Mouse (Mus musculus) embryonic stem cell, embryonic (primary cell): ENCODE results near the gene Wdr83.

Source experiments
- CTCF ChIA-PET, 4 experiments: fragments of 300-600 bp in 2 of 4; fragments of 350-600 bp in 2 of 4; sonication (Branson Sonifier 250); formaldehyde crosslinking; loops; one replicate each; lab custom pipeline; 2022; ENCODE audit warnings: inconsistent platforms in 2 of 4; lab: Charles Lee
- POLR2A ChIA-PET, 4 experiments: fragments of 300-600 bp in 2 of 4; fragments of 350-600 bp in 2 of 4; sonication (Branson Sonifier 250); formaldehyde crosslinking; loops; one replicate each; lab custom pipeline; 2022; ENCODE audit warnings: antibody characterized with exemption in 4 of 4, inconsistent platforms in 1 of 4; lab: Charles Lee

Gene Wdr83

DNA sequence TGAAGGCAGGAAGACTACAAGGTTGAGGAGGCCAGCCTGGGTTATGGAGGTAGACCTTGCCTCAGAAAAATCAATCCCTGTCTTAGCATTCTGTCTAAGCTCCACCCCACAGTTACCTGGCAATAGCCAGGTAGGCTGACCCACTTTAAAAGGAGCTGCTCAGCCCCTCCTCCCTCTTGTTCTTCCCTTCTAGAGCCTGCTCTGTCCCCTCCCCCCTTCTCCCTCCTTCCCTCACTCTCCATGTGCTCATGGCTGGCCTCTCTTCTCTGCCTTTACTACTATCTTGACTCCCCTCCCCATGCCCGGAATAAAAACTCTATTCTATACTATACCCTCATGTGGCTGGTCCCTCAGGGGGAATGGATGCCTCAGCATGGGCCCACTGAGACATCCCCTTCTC is 47.2 kb downstream of the Wdr83 start:
- POLR2A ChIA-PET: interaction anchor here in 3 of 4 experiments (0.6 to 21.3 kb wide), 24 partner anchors 9 to 187 kb away, joined by 3 to 488 read pairs (median 14); partner anchors contain the start of genes Dhps (in 3 of the 3), Asna1 (in 2 of the 3), Calr (in 2 of the 3) and Junb (in 2 of the 3)
- CTCF ChIA-PET: interaction anchor here in 3 of 4 experiments (0.9 to 1.4 kb wide), 3 partner anchors 21 to 60 kb away, joined by 4 to 6 read pairs (median 5); no protein-coding TSS in a partner anchor

DNA sequence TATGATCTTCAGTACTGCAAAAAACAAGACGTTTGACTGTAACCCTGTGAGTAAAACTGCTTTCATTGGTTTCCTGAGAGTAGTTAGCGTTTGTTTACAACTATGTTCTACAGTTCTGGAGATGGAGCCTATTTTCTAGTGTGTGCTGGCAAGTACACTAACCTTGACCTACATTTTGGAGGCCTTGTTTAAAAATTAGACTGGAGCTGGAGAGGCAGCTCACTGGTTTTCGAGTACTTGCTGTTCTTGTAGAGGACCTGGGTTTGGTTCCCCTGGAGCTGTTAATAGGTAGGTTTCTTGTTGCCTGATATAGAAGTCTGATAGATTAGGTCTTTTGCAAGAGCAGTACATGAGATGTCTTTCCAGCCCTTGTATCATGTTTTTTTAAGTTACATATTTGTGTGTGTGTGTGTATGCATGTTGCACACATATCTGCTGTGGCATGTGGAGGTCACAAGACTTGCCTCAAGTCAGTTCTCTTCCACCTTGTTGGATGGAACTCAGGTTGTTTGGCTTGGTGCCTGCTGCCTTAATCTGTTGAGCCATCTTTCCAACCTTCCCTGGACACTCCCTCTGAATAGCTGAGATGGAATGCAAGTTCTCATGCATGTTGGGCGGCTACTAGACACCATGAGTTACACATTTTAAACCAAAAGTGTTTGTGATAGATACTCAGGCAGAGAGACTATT is 48.3 kb downstream of the Wdr83 start:
- CTCF ChIA-PET: interaction anchor here in 1 of 4 experiments (1.6 kb wide), 1 partner anchor 59 kb away, joined by 3 read pairs; no protein-coding TSS in a partner anchor

GRCm38 (mm10) chr8:85029271-85029670 is 51.8 kb downstream of the Wdr83 start:
- POLR2A ChIA-PET: interaction anchor here in 3 of 4 experiments (0.6 to 21.2 kb wide), 21 partner anchors 8 to 126 kb away, joined by 3 to 488 read pairs (median 3); partner anchors contain the start of genes Dhps (in 3 of the 3), Best2 (in 2 of the 3), Tnpo2 (in 2 of the 3) and Wdr83os (in 2 of the 3)
- CTCF ChIA-PET: interaction anchor here in 1 of 4 experiments (1.0 kb wide), 1 partner anchor 16 kb away, joined by 3 read pairs; no protein-coding TSS in a partner anchor

More for the DNA sequence above, 48.3 kb downstream of the Wdr83 start:
- POLR2A ChIA-PET: interaction anchor here in 3 of 4 experiments (0.6 to 21.2 kb wide), 18 partner anchors 9 to 276 kb away, joined by 3 to 488 read pairs (median 6); partner anchors contain the start of genes Dhps (in 2 of the 3), Best2 (in 1 of the 3), Calr (in 1 of the 3) and Hook2 (in 1 of the 3)

DNA sequence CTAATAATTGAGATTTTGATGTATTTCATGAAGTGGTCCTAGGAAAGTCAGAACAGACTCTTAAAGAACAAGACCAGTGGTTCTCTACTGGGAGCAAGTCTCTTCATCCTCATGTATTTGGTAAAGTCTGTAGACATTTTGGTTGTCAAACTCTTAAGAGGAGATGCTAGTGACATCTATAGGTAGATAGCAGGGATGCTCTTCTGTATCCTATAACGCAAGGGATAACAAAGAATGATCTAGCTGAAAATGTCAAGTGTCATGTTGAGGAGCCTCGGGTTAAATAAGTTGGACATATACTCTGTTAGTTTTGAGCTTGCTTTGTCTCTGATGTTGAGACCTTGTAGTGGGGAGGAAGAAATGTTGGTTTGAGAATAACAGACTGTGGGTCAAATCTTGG is 53.2 kb downstream of the Wdr83 start:
- ChIA-PET POLR2A (interaction anchor here (0.6 to 21.2 kb wide), 13 partner anchors 9 to 52 kb away, joined by 3 to 488 read pairs (median 9); partner anchors contain the start of genes Tnpo2 (in 4 of the 4), Best2 (in 2 of the 4) and Dhps (in 1 of the 4)), CTCF (no interaction called here)

DNA sequence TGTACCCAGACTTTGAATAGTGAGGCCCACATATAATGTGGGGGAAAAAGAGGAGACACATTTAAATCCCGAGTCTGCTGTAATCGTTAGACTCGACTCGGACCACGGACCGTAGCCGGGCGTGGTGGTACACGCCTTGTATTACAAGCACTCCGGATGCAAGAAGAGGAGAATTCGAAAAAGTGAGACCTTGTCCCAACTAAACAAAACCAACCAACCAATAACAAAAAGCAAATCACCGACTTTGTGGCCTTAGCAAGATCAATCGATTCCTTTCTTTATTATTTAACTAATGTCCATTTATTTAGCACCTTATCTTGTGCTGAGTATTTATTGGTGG is 53.6 kb downstream of the Wdr83 start:
- CTCF ChIA-PET: interaction anchor here in 1 of 4 experiments (1.3 to 1.5 kb wide), 2 partner anchors 14 to 52 kb away, joined by 4 to 9 read pairs; partner anchors contain the start of gene Best2
- POLR2A ChIA-PET: interaction anchor here (0.6 to 21.2 kb wide), 34 partner anchors 9 to 445 kb away, joined by 3 to 488 read pairs (median 14); partner anchors contain the start of genes Tnpo2 (in 4 of the 4), Junb (in 3 of the 4), Best2 (in 2 of the 4) and Calr (in 2 of the 4)

GRCm38 (mm10) chr8:85026670-85027515 is 54.2 kb downstream of the Wdr83 start, which contains the start of gene Trir:
Gene Trir (plus strand): TSS chr8:85026823.
- ChIA-PET CTCF (interaction anchor here in 3 of 4 experiments (0.9 to 2.1 kb wide), 10 partner anchors 13 to 124 kb away, joined by 3 to 16 read pairs (median 4); partner anchors contain the start of gene Best2 (in 1 of the 3)), POLR2A (interaction anchor here (0.5 to 21.2 kb wide), 96 partner anchors 8 to 542 kb away, joined by 3 to 488 read pairs (median 5); partner anchors contain the start of genes Dhps (in 4 of the 4), Hook2 (in 3 of the 4), Junb (in 3 of the 4) and Man2b1 (in 3 of the 4))

GRCm38 (mm10) chr8:85025098-85025932 is 55.8 kb downstream of the Wdr83 start, which contains the start of gene Asna1:
Gene Asna1 (minus strand): TSS chr8:85025281.
- CTCF ChIA-PET: interaction anchor here in 2 of 4 experiments (0.5 to 2.1 kb wide), 6 partner anchors 9 to 51 kb away, joined by 3 to 16 read pairs (median 3); partner anchors contain the start of gene Tnpo2 (in 1 of the 2)
- POLR2A ChIA-PET: interaction anchor here (0.6 to 21.2 kb wide), 61 partner anchors 9 to 376 kb away, joined by 3 to 488 read pairs (median 6); partner anchors contain the start of genes Tnpo2 (in 4 of the 4), Dhps (in 3 of the 4), Hook2 (in 3 of the 4) and Junb (in 3 of the 4)
